Mouse (Mus musculus) adrenal gland, postnatal 14 days (tissue): ENCODE measurements at regions not wholly inside any gene's neighbourhood (a gene's known extent, or its start where the extent isn't known, plus 50 kb on each side); places are given as distances from the start of the nearest gene placed in this dataset.

Experiments
- DNase-seq: peaks from one replicate; pipeline ENCODE4 v3.0.0; 2021; ENCODE audit warnings: mixed read lengths

DNA sequence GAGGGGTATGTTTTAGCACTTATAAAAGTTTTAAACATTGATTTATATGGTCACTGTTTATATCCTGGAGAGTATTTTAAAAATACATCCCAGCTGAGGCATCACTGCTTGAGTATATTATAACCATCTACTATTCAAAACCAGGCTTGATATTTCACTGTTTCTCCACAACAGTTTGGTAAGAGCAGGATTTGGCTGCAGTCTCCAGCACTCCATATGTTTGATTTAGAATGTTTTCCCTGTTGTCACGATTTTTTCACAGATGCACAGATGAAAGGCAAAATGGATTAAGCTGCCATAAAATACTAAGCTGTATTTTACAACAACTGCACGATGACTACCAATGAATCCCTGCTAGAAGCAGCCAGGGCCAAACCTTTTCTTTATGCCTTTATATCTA lies 166.6 kb downstream of the Cox7b2 start:
- DNase-seq = no peak

DNA sequence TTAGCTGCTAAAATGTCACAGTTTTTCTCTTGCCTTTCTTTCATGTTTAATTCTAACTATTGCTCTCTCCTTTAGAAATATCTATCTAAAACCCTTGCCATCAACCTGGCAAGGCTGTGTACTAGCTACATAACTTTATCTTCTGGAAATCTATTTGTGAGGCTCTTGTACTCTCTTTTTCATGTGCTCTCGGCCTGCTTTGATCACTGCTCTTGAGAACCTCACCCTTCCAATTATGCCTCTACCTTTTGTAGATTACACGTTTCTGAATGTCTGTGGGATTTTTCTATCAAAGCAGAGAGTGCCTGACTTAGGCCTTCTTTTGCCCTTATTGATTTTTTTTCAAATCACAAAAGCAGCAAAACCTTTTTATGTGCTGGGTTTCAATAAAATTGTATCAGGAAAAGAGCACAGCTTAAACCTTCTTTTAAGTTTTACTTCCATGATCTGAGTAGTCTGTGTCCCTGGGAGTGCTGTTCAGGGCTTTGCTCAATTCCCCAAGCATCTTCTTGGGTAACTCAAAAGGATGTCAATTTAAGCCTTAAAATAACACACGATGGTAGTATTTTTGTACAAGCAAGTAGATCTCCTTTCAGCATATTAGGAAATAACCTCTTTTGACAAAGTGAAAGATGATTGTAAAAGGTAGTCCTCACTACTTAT lies 181.7 kb downstream of the Cox7b2 start:
- no peak for DNase-seq

DNA sequence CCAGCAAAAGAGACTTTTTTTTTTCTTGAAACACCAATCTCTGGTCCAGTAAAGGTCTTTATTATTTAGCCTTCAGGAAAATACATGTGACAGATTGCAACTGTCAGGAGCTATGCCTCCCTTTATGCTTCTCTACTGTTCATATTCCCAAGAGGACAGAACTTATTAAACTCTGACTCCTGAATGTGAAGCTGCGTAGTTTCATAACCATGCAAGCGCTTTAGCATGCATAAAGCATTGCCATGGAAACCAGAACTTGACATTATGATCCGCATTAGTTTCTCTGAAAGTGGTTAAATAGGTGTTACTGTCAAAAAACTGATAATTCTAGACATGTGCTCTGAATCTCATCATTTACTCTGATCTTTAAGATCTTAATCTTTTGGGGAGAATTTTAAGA lies 206.5 kb downstream of the Cox7b2 start:
- no peak for DNase-seq

DNA sequence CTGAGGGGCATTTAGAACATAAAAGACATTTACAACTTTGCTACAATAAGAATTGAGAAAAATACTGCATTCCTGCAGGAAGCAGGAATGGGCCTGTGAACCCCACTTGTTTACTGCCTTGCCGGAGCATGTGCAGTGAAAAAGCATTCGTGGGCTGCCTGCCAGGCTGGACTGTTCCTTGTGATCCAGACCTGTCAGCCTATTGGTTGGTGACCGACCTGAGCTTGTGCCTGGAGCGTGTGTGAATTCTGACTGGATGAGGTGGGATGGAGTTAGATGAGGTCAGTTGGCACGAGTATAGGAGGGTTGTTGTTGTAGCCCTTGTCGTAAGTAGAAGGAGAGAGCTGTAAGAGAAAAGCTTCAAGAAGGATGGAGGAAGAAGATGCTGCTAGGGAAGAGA lies 213.8 kb upstream of the Gabra2 start:
- DNase-seq = peak; percentile 4

DNA sequence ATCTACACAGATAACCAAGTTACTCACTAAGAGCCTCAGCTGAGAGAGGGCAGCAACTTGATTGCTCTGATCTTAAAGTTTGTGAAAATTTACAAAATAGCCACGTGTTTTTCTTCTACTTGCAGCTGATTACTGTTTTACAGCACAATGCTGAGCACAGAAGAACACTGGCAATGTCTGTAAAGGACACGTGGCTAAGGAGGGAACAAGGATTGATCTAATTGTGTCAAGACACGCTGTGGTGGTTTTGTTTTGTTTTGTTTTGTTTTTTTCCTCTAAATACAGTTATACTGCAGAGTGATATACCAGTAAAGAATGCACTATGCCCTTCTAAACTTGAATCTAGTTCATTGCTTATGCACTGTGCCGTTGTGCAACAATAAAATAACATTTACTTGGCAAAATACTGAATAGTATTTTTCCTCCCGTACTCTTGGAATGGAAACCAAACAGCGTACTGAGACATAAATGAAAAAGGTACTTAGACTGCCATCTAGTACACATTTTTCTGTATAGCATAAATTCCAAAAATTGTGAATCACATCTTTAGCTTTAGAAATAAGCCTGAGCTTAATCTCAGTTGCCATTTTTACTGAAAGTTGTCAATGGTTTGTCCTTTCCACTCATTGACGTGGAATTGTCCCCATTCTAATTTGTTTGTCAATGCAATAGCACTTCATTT lies 166.7 kb upstream of the Gabra2 start:
- no peak for DNase-seq

DNA sequence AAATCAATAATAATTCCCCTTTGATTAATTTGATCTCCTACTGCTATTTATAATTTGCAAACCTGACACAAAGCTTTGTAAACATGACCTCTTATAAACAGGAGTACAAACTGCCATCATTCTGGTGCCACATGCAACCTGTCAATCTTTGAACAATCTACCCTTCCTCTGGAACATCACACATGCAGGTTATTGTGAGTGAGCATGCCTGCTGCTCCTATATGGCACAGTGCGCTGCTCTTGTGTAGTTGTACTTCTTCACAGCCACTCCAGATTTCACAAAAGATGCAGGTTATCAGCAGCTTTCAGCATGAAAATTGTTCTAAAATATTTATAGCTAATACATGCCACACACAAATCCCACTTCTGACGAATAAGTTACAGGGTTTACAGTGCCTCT lies 153.6 kb upstream of the Gabra2 start:
- DNase-seq = no peak

DNA sequence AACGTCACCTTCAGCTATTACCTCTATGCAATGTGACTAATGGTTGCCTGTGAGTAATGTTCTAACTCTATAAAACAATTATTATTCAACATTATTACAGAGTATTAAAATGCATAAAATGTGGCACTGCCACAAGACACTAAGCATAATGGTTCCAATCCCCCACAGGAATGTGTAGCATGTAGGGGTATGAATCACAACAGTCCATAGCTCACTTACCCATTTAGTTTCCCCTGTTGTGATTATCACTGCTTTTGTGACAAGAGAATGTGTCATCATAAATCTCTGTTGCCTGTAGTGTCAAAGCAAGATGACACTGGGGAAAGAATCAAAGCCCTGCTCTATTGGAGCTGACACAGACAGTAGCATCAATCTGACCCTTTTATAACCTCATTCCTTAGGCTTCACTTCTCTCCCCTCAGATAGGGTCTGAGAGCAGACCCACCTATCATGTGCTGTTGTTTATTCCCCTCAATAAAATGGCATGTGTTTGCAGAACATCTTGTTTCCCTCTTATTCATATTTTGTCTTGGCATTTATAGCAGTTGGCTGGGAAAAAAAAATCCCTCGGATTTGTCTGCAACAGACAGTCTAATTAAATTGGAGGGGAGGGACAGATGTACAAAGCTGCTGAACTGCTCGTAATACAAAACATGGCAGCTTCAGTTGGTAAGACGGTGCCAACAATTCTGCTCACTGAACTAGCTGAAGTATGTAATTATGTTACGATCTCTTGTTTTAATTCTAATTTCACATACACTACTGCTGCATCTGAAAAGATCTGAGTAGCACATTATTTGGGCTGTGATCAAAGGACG lies 152.9 kb upstream of the Gabra2 start:
- DNase-seq = no peak

DNA sequence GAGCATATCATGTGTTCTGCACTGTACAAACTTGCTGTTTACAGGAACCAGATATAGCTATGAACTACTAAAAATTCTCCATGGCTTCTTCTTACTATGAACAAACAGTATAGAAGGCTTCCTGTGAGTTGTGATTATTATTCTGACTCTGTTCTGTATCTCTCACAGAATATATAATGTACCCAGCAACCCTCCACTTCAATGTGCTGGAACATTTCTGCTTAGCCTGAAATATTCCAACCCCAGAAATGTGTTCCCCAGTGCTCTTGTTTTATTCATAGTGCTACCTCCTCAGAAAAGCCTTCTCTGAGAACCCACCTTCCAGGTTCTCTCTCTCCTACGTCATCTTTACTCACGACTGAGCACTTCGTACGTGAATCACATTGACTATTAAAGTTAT lies 132.0 kb upstream of the Gabra2 start:
- DNase-seq = no peak

DNA sequence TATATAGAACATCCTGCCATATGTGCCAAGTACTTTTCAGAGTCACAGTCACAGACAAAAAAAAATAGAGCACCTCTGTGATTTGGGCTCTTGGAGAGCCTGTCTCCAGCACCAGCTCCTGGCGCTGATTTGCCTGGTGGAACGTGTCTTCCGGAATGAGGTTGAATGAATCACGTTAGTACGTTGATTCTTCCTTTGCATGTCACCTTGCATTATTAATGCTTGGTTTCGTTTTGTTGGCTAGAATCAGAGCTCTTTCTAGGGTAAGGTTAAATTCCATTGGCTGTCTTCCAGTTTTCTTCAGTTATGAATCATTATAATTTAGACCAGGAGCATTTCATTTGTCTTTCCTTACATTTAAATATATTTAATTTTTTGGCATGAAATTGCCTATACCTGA lies 105.2 kb upstream of the Gabra2 start:
- peak; percentile 3 for DNase-seq

DNA sequence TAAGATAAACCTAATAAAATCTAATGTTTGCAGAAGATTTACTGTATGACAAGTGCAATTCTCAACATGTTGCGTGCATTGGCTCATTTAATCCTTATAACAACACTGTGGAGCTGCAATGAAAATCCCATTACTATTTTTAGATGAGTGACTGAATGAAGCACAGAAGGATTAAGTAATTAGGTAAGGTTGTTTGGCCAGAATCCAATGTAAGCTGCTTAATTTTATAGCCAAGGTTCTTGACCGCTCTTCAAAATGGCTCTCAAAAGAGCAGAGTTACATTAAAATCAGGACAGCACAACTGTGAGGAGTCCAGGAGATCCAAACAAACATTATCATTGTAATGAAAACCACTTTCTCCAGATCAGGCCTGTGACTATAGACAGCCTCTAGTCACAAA lies 81.7 kb upstream of the Gabra2 start:
- DNase-seq = no peak

DNA sequence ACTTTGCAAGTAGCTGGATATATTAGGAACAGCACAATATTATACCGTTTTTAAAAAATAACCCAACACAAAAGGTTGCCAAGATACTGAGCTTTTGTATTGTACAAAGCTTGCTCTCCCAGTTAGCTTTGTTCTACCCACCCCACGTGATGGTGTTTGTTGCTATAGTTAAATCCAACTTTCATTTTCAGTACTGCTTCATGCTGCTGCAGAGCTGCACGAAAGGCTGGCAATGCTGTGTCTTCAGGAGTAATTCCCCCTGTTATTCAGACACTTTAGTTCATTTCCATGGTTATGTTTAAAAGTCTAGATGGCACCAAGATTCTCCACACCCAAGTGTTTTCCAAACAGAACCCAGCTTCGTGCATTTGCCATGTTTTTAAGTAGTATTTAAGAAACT lies 74.7 kb upstream of the Gabra2 start:
- no peak for DNase-seq
